Mouse (Mus musculus): ENCODE measurements around the gene Ppp1r1b. TPM values are rescaled to one million over a fixed set of nuclear protein-coding genes. Genes with fewer than 3 reads are reported as not detected.

The Ppp1r1b gene
- polyA plus RNA-seq, 2 experiments: 2.9 to 3.6 TPM

GRCm38 (mm10) chr11:98320806-98321676, 27.2 kb upstream of the Ppp1r1b start:
- peaks cover 97% of the 10 kb centered on the region for H3K27me3 ChIP-seq (ENCODE audit: control insufficient read depth, insufficient read depth, low read length)
- H3K4me1 ChIP-seq (ENCODE audit: control insufficient read depth, insufficient read depth, low read length): no peaks in the 10 kb centered on the region
- no peaks in the 10 kb centered on the region for H3K9me3 ChIP-seq (ENCODE audit: control insufficient read depth, low read length)
- no peak overlapping the region for H3K4me2 ChIP-seq (replicated peaks; ENCODE audit: low read depth, low read length, severe bottlenecking)
- WGBS: 4% methylated on average over 30 of the region's 30 CpGs
- H3K27ac ChIP-seq (replicated peaks; ENCODE audit: low read depth, low read length): no peak overlapping the region
- no peak for DNase-seq (ENCODE audit: low spot score)
- no peak for TF ChIP-seq POLR2A (IDR thresholded peaks at IDR 0.05; ENCODE audit: borderline replicate concordance, extremely low read depth, insufficient read depth, insufficient read length)
- ATAC-seq (ENCODE audit: low FRiP score, low read depth): no peak
- H3K9ac ChIP-seq (ENCODE audit: low read depth, low read length, severe bottlenecking): no peak overlapping the region
- H3K36me3 ChIP-seq (ENCODE audit: control insufficient read depth, insufficient read depth, low read length): no peaks in the 10 kb centered on the region
- H3K4me3 ChIP-seq (replicated peaks; ENCODE audit: low read length): no peak overlapping the region

GRCm38 (mm10) chr11:98321677-98322003, 26.6 kb upstream of the Ppp1r1b start:
- Histone ChIP-seq H3K9me3 (ENCODE audit: control insufficient read depth, low read length) (no peaks in the 10 kb centered on the region), H3K36me3 (ENCODE audit: control insufficient read depth, insufficient read depth, low read length) (no peaks in the 10 kb centered on the region), H3K4me3 (replicated peaks; ENCODE audit: low read length) (no peak overlapping the region), H3K4me1 (ENCODE audit: control insufficient read depth, insufficient read depth, low read length) (no peaks in the 10 kb centered on the region), H3K4me2 (replicated peaks; ENCODE audit: low read depth, low read length, severe bottlenecking) (no peak overlapping the region), H3K27ac (replicated peaks; ENCODE audit: low read depth, low read length) (no peak overlapping the region), H3K9ac (ENCODE audit: low read depth, low read length, severe bottlenecking) (no peak overlapping the region), H3K27me3 (ENCODE audit: control insufficient read depth, insufficient read depth, low read length) (peaks cover 97% of the 10 kb centered on the region)
- DNase-seq (ENCODE audit: low spot score): no peak
- 12% methylated on average over 5 of the region's 5 CpGs for WGBS
- TF ChIP-seq POLR2A (IDR thresholded peaks at IDR 0.05; ENCODE audit: borderline replicate concordance, extremely low read depth, insufficient read depth, insufficient read length): no peak
- no peak for ATAC-seq (ENCODE audit: low FRiP score, low read depth)

GRCm38 (mm10) chr11:98322159-98322558, 26.0 kb upstream of the Ppp1r1b start:
- DNase-seq (ENCODE audit: low spot score): no peak
- Histone ChIP-seq H3K4me3 (replicated peaks; ENCODE audit: low read length) (no peak overlapping the region), H3K4me2 (replicated peaks; ENCODE audit: low read depth, low read length, severe bottlenecking) (no peak overlapping the region), H3K9me3 (ENCODE audit: control insufficient read depth, low read length) (no peaks in the 10 kb centered on the region), H3K27me3 (ENCODE audit: control insufficient read depth, insufficient read depth, low read length) (peaks cover 97% of the 10 kb centered on the region), H3K36me3 (ENCODE audit: control insufficient read depth, insufficient read depth, low read length) (no peaks in the 10 kb centered on the region), H3K9ac (ENCODE audit: low read depth, low read length, severe bottlenecking) (no peak overlapping the region), H3K4me1 (ENCODE audit: control insufficient read depth, insufficient read depth, low read length) (peaks cover 1% of the 10 kb centered on the region; the same call in 1 of the 2 replicates), H3K27ac (replicated peaks; ENCODE audit: low read depth, low read length) (no peak overlapping the region)
- WGBS: 6% methylated on average over 1 of the region's 1 CpGs
- no peak for ATAC-seq (ENCODE audit: low FRiP score, low read depth)
- no peak for TF ChIP-seq POLR2A (IDR thresholded peaks at IDR 0.05; ENCODE audit: borderline replicate concordance, extremely low read depth, insufficient read depth, insufficient read length)

- DNase-seq (ENCODE audit: low spot score) (no peak), ATAC-seq (ENCODE audit: low FRiP score, low read depth) (no peak)
- H3K4me1 ChIP-seq (ENCODE audit: control insufficient read depth, insufficient read depth, low read length): peaks cover 5% of the 10 kb centered on the region; the same call in 1 of the 2 replicates
- WGBS: 5% methylated on average over 10 of the region's 10 CpGs
- no peak overlapping the region for H3K27ac ChIP-seq (replicated peaks; ENCODE audit: low read depth, low read length)
- TF ChIP-seq POLR2A (IDR thresholded peaks at IDR 0.05; ENCODE audit: borderline replicate concordance, extremely low read depth, insufficient read depth, insufficient read length): no peak
- H3K4me2 ChIP-seq (replicated peaks; ENCODE audit: low read depth, low read length, severe bottlenecking): no peak overlapping the region
- H3K4me3 ChIP-seq (replicated peaks; ENCODE audit: low read length): no peak overlapping the region
- no peak overlapping the region for H3K9ac ChIP-seq (ENCODE audit: low read depth, low read length, severe bottlenecking)
- H3K27me3 ChIP-seq (ENCODE audit: control insufficient read depth, insufficient read depth, low read length): peaks cover 98% of the 10 kb centered on the region
- H3K36me3 ChIP-seq (ENCODE audit: control insufficient read depth, insufficient read depth, low read length): no peaks in the 10 kb centered on the region
- no peaks in the 10 kb centered on the region for H3K9me3 ChIP-seq (ENCODE audit: control insufficient read depth, low read length)
Measured at GRCm38 (mm10) chr11:98323136-98323866, 24.9 kb upstream of the Ppp1r1b start.

GRCm38 (mm10) chr11:98323933-98324332, 24.3 kb upstream of the Ppp1r1b start:
- no peak overlapping the region for H3K27ac ChIP-seq (replicated peaks; ENCODE audit: low read depth, low read length)
- no peak overlapping the region for H3K9ac ChIP-seq (ENCODE audit: low read depth, low read length, severe bottlenecking)
- H3K27me3 ChIP-seq (ENCODE audit: control insufficient read depth, insufficient read depth, low read length): peaks cover 98% of the 10 kb centered on the region
- H3K36me3 ChIP-seq (ENCODE audit: control insufficient read depth, insufficient read depth, low read length): no peaks in the 10 kb centered on the region
- DNase-seq (ENCODE audit: low spot score) (peak; percentile 39), ATAC-seq (ENCODE audit: low FRiP score, low read depth) (no peak)
- H3K4me2 ChIP-seq (replicated peaks; ENCODE audit: low read depth, low read length, severe bottlenecking): no peak overlapping the region
- H3K4me1 ChIP-seq (ENCODE audit: control insufficient read depth, insufficient read depth, low read length): peaks cover 5% of the 10 kb centered on the region; the same call in 1 of the 2 replicates
- no peaks in the 10 kb centered on the region for H3K9me3 ChIP-seq (ENCODE audit: control insufficient read depth, low read length)
- H3K4me3 ChIP-seq (replicated peaks; ENCODE audit: low read length): no peak overlapping the region
- 2% methylated on average over 9 of the region's 9 CpGs for WGBS
- TF ChIP-seq POLR2A (IDR thresholded peaks at IDR 0.05; ENCODE audit: borderline replicate concordance, extremely low read depth, insufficient read depth, insufficient read length): no peak
